Mouse (Mus musculus) liver, embryonic 15.5 days (tissue): ENCODE results near the gene Peak1. TPM values are rescaled to one million over a fixed set of nuclear protein-coding genes. Genes with fewer than 3 reads are reported as not detected.

Experiments
- ATAC-seq: fragments of 200-750 bp; cut with Nextera tagmentation; 2 replicates; pipeline ENCODE4 v1.8.0; 2017; ENCODE audit warnings: moderate number of reproducible peaks, mild to moderate bottlenecking, moderate library complexity; ENCODE audit not compliant: insufficient read depth
- H3K27ac ChIP-seq: fragments of 300-500 bp; sonication (generic); replicated peaks from 2 replicates; pipeline ENCODE4 v1.5.1; 2015; ENCODE audit warnings: mild to moderate bottlenecking, inconsistent platforms
- H3K27me3 ChIP-seq: fragments of 300-500 bp; sonication (generic); 2 replicates; pipeline ENCODE4 v1.6.1; 2015; ENCODE audit warnings: mild to moderate bottlenecking, inconsistent platforms
- H3K36me3 ChIP-seq: fragments of 300-500 bp; sonication (generic); replicated peaks from 2 replicates; pipeline ENCODE4 v1.6.1; 2015; ENCODE audit warnings: moderate library complexity, mild to moderate bottlenecking, inconsistent platforms
- H3K4me1 ChIP-seq: fragments of 300-500 bp; sonication (generic); replicated peaks from 2 replicates; pipeline ENCODE4 v1.6.1; 2015; ENCODE audit warnings: inconsistent platforms
- H3K4me2 ChIP-seq: fragments of 300-500 bp; sonication (generic); 2 replicates; pipeline ENCODE4 v1.6.1; 2015; ENCODE audit warnings: moderate library complexity, mild to moderate bottlenecking, inconsistent platforms
- H3K4me3 ChIP-seq: fragments of 300-500 bp; sonication (generic); replicated peaks from 2 replicates; pipeline ENCODE4 v1.5.1; 2015; ENCODE audit warnings: mild to moderate bottlenecking, inconsistent platforms
- H3K9ac ChIP-seq: fragments of 300-500 bp; sonication (generic); 2 replicates; pipeline ENCODE4 v1.6.1; 2015; ENCODE audit warnings: moderate library complexity, mild to moderate bottlenecking, inconsistent platforms
- H3K9me3 ChIP-seq: fragments of 300-500 bp; sonication (generic); replicated peaks from 2 replicates; pipeline ENCODE4 v1.6.1; 2016; ENCODE audit warnings: inconsistent platforms
- WGBS: fragments of 180-500 bp; shearing (Covaris S2); methylation state at CpG from one replicate; pipeline ENCODE4 v1.1.7; 2015; ENCODE audit warnings: mixed read lengths; ENCODE audit not compliant: insufficient replicate concordance; 5-methylcytosine and 5-hydroxymethylcytosine counted together
- microRNA-seq: library from miRNA; unstranded; fragments of <30 nt; microRNA quantifications from one replicate; pipeline ENCODE4, GENCODE M21; 2016
- polyA plus RNA-seq: library from polyadenylated mRNA; unstranded; fragments of >200 nt; fragmentation: Nextera tagmentation; extraction: Ambion mirVana; gene quantifications from 2 replicates; pipeline ENCODE4 v1.2.1, GENCODE M21; 2015

Peak1 gene
- polyA plus RNA-seq, 1 experiment from 2014 or later = 2.4 TPM

DNA sequence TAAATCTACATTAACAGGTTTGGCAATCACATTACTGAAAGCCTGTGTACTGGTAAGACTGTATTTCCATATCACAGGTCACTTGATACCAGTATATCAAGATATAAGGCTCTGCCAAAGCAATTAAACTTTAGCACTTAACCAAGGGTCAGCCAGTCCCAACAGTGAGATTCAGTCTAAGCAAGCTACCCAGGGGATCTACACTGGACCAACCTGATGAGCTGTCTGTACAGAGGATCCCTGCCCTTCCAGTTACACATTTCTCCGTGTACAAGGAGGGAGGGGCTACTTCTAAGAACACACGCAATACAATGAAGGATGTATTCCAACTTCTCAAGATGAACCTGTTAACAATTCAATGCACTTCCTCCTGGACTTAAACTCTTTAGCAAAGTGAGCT lies 259.8 kb downstream of the Peak1 start:
- Histone ChIP-seq H3K27me3 (peaks cover 12% of the 10 kb centered on the region; the same call in 1 of the 2 replicates), H3K36me3 (no peaks in the 10 kb centered on the region), H3K9me3 (no peaks in the 10 kb centered on the region), H3K27ac (no peak overlapping the region), H3K4me3 (no peak overlapping the region), H3K4me2 (no peak overlapping the region), H3K4me1 (peaks cover 8% of the 10 kb centered on the region), H3K9ac (no peak overlapping the region)
- 45% methylated on average over 2 of the region's 2 CpGs for WGBS
- ATAC-seq = no peak

- Histone ChIP-seq H3K9me3 (no peaks in the 10 kb centered on the region), H3K4me3 (no peak overlapping the region), H3K9ac (no peak overlapping the region), H3K4me1 (no peaks in the 10 kb centered on the region), H3K27ac (no peak overlapping the region), H3K36me3 (no peaks in the 10 kb centered on the region), H3K27me3 (no peaks in the 10 kb centered on the region), H3K4me2 (no peak overlapping the region)
- 80% methylated on average over 5 of the region's 5 CpGs for WGBS
- no peak for ATAC-seq
These were observed 263.3 kb downstream of the Peak1 start for GRCm38 (mm10) chr9:56154572-56154971.

DNA sequence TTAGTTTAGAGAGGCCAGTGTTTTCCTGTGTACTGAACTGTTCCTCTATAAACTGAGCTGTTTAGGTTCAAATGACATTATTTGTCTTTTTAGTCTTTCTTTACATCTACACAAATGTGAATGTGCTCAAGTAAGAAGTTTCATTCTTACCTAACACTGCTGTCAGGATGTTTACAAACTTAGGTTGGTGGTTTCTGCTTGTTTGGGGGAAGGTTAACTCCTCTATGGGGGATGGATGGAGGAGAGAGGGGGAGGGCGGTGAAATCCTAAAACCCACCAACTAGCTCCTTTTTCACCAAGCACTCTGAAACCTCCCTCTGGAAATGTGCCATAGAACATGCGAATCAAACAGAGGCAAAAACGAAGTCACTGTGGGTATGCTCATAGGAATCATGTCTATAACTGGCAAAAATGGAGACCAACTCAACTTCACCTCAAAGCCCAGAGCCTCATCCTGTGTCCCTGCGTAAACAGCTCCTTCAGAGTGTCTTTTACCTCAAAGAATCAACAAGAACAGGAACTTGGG lies 265.3 kb downstream of the Peak1 start:
- Histone ChIP-seq H3K9me3 (no peaks in the 10 kb centered on the region), H3K27ac (no peak overlapping the region), H3K9ac (no peak overlapping the region), H3K4me3 (no peak overlapping the region), H3K36me3 (no peaks in the 10 kb centered on the region), H3K4me2 (no peak overlapping the region), H3K27me3 (no peaks in the 10 kb centered on the region), H3K4me1 (no peaks in the 10 kb centered on the region)
- WGBS = 60% methylated on average over 4 of the region's 4 CpGs
- no peak for ATAC-seq

GRCm38 (mm10) chr9:56151745-56152481 lies 266.0 kb downstream of the Peak1 start:
- Histone ChIP-seq H3K4me3 (no peak overlapping the region), H3K4me2 (no peak overlapping the region), H3K4me1 (no peaks in the 10 kb centered on the region), H3K36me3 (no peaks in the 10 kb centered on the region), H3K9ac (no peak overlapping the region), H3K27ac (no peak overlapping the region), H3K27me3 (no peaks in the 10 kb centered on the region), H3K9me3 (no peaks in the 10 kb centered on the region)
- ATAC-seq = no peak
- 64% methylated on average over 7 of the region's 7 CpGs for WGBS

Small RNA genes lying within 50 kb of the gene (microRNA-seq; reads per million reads assigned to microRNA genes)
- gene Gm24270 = 2.0 reads per million

Other genes starting within 250 kb of the Peak1 start
- gene Hmg20a, start 542 bp upstream of the Peak1 start, polyA plus RNA-seq = 11.5 and 12.8 TPM in 2 replicates